Mouse (Mus musculus): ENCODE results near the gene Larp4b. TPM values are rescaled to one million over a fixed set of nuclear protein-coding genes. Genes with fewer than 3 reads are reported as not detected.

The Larp4b gene
- polyA plus RNA-seq, 1 experiment from 2014 or later = 28.4 TPM

- Histone ChIP-seq H3K9me3 (ENCODE audit: control insufficient read depth, low read length) (no peaks in the 10 kb centered on the region), H3K4me3 (ENCODE audit: low read depth, low read length) (no peak overlapping the region), H3K36me3 (ENCODE audit: control insufficient read depth, insufficient read depth, low read length) (no peaks in the 10 kb centered on the region), H3K9ac (ENCODE audit: low read length) (no peak overlapping the region), H3K4me2 (replicated peaks; ENCODE audit: low read depth) (no peak overlapping the region), H3K4me1 (replicated peaks; ENCODE audit: control insufficient read depth, insufficient read depth) (no peaks in the 10 kb centered on the region), H3K27me3 (ENCODE audit: control insufficient read depth, insufficient read depth, low read length) (no peaks in the 10 kb centered on the region), H3K27ac (replicated peaks) (no peak overlapping the region)
- DNase-seq (ENCODE audit: low spot score) = no peak
- no peak for TF ChIP-seq CTCF (IDR thresholded peaks at IDR 0.05; ENCODE audit: low read depth)
- no peak for TF ChIP-seq EP300 (optimal IDR thresholded peaks at IDR 0.05)
- ATAC-seq (ENCODE audit: low FRiP score, low TSS enrichment) = peak; percentile 52
- WGBS = 87% methylated on average over 3 of the region's 3 CpGs
Measured at GRCm38 (mm10) chr13:9113735-9114134, 20.1 kb downstream of the Larp4b start.

- Histone ChIP-seq H3K27ac (replicated peaks) (no peak overlapping the region), H3K9ac (ENCODE audit: low read length) (no peak overlapping the region), H3K4me3 (ENCODE audit: low read depth, low read length) (no peak overlapping the region), H3K4me2 (replicated peaks; ENCODE audit: low read depth) (no peak overlapping the region), H3K36me3 (ENCODE audit: control insufficient read depth, insufficient read depth, low read length) (peaks cover 11% of the 10 kb centered on the region), H3K27me3 (ENCODE audit: control insufficient read depth, insufficient read depth, low read length) (no peaks in the 10 kb centered on the region), H3K9me3 (ENCODE audit: control insufficient read depth, low read length) (no peaks in the 10 kb centered on the region), H3K4me1 (replicated peaks; ENCODE audit: control insufficient read depth, insufficient read depth) (no peaks in the 10 kb centered on the region)
- ATAC-seq (ENCODE audit: low FRiP score, low TSS enrichment) (no peak), DNase-seq (ENCODE audit: low spot score) (no peak)
- WGBS = 79% methylated on average over 10 of the region's 10 CpGs
- TF ChIP-seq EP300 (optimal IDR thresholded peaks at IDR 0.05) = no peak
- no peak for TF ChIP-seq CTCF (IDR thresholded peaks at IDR 0.05; ENCODE audit: low read depth)
Measured at GRCm38 (mm10) chr13:9120835-9121542, 27.3 kb downstream of the Larp4b start.

GRCm38 (mm10) chr13:9122045-9122444 lies 28.4 kb downstream of the Larp4b start:
- WGBS = 84% methylated on average over 4 of the region's 4 CpGs
- ATAC-seq (ENCODE audit: low FRiP score, low TSS enrichment) (no peak), DNase-seq (ENCODE audit: low spot score) (no peak)
- H3K27me3 ChIP-seq (ENCODE audit: control insufficient read depth, insufficient read depth, low read length) = no peaks in the 10 kb centered on the region
- no peaks in the 10 kb centered on the region for H3K4me1 ChIP-seq (replicated peaks; ENCODE audit: control insufficient read depth, insufficient read depth)
- no peak overlapping the region for H3K9ac ChIP-seq (ENCODE audit: low read length)
- no peak overlapping the region for H3K27ac ChIP-seq (replicated peaks)
- no peak overlapping the region for H3K4me3 ChIP-seq (ENCODE audit: low read depth, low read length)
- TF ChIP-seq EP300 (optimal IDR thresholded peaks at IDR 0.05) (no peak), CTCF (IDR thresholded peaks at IDR 0.05; ENCODE audit: low read depth) (no peak)
- H3K9me3 ChIP-seq (ENCODE audit: control insufficient read depth, low read length) = no peaks in the 10 kb centered on the region
- H3K4me2 ChIP-seq (replicated peaks; ENCODE audit: low read depth) = no peak overlapping the region
- peaks cover 15% of the 10 kb centered on the region for H3K36me3 ChIP-seq (ENCODE audit: control insufficient read depth, insufficient read depth, low read length)

GRCm38 (mm10) chr13:9125193-9125592 lies 31.5 kb downstream of the Larp4b start:
- H3K36me3 ChIP-seq (ENCODE audit: control insufficient read depth, insufficient read depth, low read length) = peaks cover 15% of the 10 kb centered on the region
- TF ChIP-seq EP300 (optimal IDR thresholded peaks at IDR 0.05) = no peak
- no peak for TF ChIP-seq CTCF (IDR thresholded peaks at IDR 0.05; ENCODE audit: low read depth)
- H3K27me3 ChIP-seq (ENCODE audit: control insufficient read depth, insufficient read depth, low read length) = no peaks in the 10 kb centered on the region
- WGBS = 88% methylated on average over 7 of the region's 7 CpGs
- no peaks in the 10 kb centered on the region for H3K4me1 ChIP-seq (replicated peaks; ENCODE audit: control insufficient read depth, insufficient read depth)
- H3K9me3 ChIP-seq (ENCODE audit: control insufficient read depth, low read length) = no peaks in the 10 kb centered on the region
- DNase-seq (ENCODE audit: low spot score) (no peak), ATAC-seq (ENCODE audit: low FRiP score, low TSS enrichment) (0 out of 2 replicates have a peak, but pooled peaks have one; percentile 48)
- no peak overlapping the region for H3K4me3 ChIP-seq (ENCODE audit: low read depth, low read length)
- no peak overlapping the region for H3K4me2 ChIP-seq (replicated peaks; ENCODE audit: low read depth)
- no peak overlapping the region for H3K27ac ChIP-seq (replicated peaks)
- H3K9ac ChIP-seq (ENCODE audit: low read length) = no peak overlapping the region

GRCm38 (mm10) chr13:9127715-9128114 lies 34.0 kb downstream of the Larp4b start:
- TF ChIP-seq EP300 (optimal IDR thresholded peaks at IDR 0.05) = no peak
- TF ChIP-seq CTCF (IDR thresholded peaks at IDR 0.05; ENCODE audit: low read depth) = no peak
- Histone ChIP-seq H3K27ac (replicated peaks) (no peak overlapping the region), H3K9ac (ENCODE audit: low read length) (no peak overlapping the region), H3K36me3 (ENCODE audit: control insufficient read depth, insufficient read depth, low read length) (peaks cover 12% of the 10 kb centered on the region), H3K4me2 (replicated peaks; ENCODE audit: low read depth) (no peak overlapping the region), H3K4me1 (replicated peaks; ENCODE audit: control insufficient read depth, insufficient read depth) (no peaks in the 10 kb centered on the region), H3K9me3 (ENCODE audit: control insufficient read depth, low read length) (no peaks in the 10 kb centered on the region), H3K4me3 (ENCODE audit: low read depth, low read length) (no peak overlapping the region), H3K27me3 (ENCODE audit: control insufficient read depth, insufficient read depth, low read length) (no peaks in the 10 kb centered on the region)
- no peak for ATAC-seq (ENCODE audit: low FRiP score, low TSS enrichment)
- WGBS = 81% methylated on average over 4 of the region's 4 CpGs
- DNase-seq (ENCODE audit: low spot score) = no peak

- Histone ChIP-seq H3K9ac (ENCODE audit: low read length) (no peak overlapping the region), H3K27me3 (ENCODE audit: control insufficient read depth, insufficient read depth, low read length) (no peaks in the 10 kb centered on the region), H3K27ac (replicated peaks) (no peak overlapping the region), H3K9me3 (ENCODE audit: control insufficient read depth, low read length) (no peaks in the 10 kb centered on the region), H3K4me1 (replicated peaks; ENCODE audit: control insufficient read depth, insufficient read depth) (no peaks in the 10 kb centered on the region), H3K4me3 (ENCODE audit: low read depth, low read length) (no peak overlapping the region), H3K36me3 (ENCODE audit: control insufficient read depth, insufficient read depth, low read length) (0 out of 2 replicates have a peak, but pooled peaks cover 6% of the 10 kb centered on the region), H3K4me2 (replicated peaks; ENCODE audit: low read depth) (no peak overlapping the region)
- DNase-seq (ENCODE audit: low spot score) (no peak), ATAC-seq (ENCODE audit: low FRiP score, low TSS enrichment) (peak; percentile 83)
- TF ChIP-seq EP300 (optimal IDR thresholded peaks at IDR 0.05) = no peak
- 81% methylated on average over 6 of the region's 6 CpGs for WGBS
Measured at GRCm38 (mm10) chr13:9128707-9129314, 35.1 kb downstream of the Larp4b start.

Measured in stomach, postnatal 0 days (tissue).